Mouse (Mus musculus): ENCODE measurements around the gene Rps19.

DNA sequence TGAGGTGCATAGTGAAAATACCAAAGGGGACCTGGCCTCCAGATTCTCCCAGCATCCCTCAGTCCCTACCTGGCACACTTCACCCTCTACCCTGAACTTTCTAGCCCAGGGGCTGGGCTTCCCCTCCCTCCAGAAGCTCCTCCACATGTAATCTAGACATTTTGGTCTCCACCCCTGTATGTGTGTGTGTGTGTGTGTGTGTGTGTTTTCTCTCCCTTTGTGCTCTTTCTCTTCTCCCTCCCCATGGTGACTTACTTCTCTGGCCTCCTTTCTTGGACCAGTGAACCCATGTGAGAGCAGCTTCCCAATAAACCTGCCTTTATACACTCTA is 31.0 kb upstream of the Rps19 start:
- TF ChIP-seq CTCF (IDR thresholded peaks at IDR 0.05) (no peak), EP300 (IDR thresholded peaks at IDR 0.05) (no peak)

Measured in lung, postnatal 0 days (tissue).